Mouse (Mus musculus): ENCODE measurements around the gene Dph1. TPM values are rescaled to one million over a fixed set of nuclear protein-coding genes. Genes with fewer than 3 reads are reported as not detected.

The Dph1 gene
- polyA plus RNA-seq, 1 experiment from 2014 or later: 20.7 TPM

DNA sequence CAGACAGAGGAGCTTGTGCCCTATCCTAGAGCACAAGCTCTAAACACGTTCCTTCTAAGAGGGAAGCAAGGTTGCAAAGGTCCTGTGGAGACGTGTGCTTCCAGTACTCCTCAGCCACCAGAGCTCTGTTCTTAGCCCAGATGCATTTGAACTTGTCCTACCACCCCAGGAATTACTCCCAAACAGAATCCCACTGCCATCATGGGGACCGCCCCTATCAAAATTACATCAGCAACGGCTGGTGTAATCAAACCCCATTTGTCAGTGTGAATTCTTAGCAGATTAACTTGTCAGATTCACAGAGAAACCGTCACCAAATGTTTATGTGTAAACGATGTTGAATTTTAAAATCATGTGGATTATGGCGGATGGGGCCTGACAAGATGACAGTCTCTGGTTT, 30.1 kb downstream of the Dph1 start:
- Histone ChIP-seq H3K27me3 (ENCODE audit: control insufficient read depth, insufficient read depth, low read length) (peaks cover 5% of the 10 kb centered on the region), H3K4me1 (ENCODE audit: control insufficient read depth, insufficient read depth, low read length) (peaks cover 72% of the 10 kb centered on the region), H3K9me3 (replicated peaks; ENCODE audit: control insufficient read depth, low read length) (no peaks in the 10 kb centered on the region), H3K27ac (ENCODE audit: low read length) (peak overlapping the region; percentile 94), H3K4me3 (replicated peaks; ENCODE audit: low read length) (no peak overlapping the region), H3K36me3 (ENCODE audit: control insufficient read depth, insufficient read depth, low read length) (peaks cover 5% of the 10 kb centered on the region; the same call in 1 of the 2 replicates), H3K4me2 (ENCODE audit: low read depth, low read length) (no peak overlapping the region), H3K9ac (ENCODE audit: low read length) (no peak overlapping the region)
- no peak; the same call in none of the 2 replicates for ATAC-seq (ENCODE audit: insufficient read depth, low FRiP score)
- 40% methylated on average over 7 of the region's 7 CpGs for WGBS

DNA sequence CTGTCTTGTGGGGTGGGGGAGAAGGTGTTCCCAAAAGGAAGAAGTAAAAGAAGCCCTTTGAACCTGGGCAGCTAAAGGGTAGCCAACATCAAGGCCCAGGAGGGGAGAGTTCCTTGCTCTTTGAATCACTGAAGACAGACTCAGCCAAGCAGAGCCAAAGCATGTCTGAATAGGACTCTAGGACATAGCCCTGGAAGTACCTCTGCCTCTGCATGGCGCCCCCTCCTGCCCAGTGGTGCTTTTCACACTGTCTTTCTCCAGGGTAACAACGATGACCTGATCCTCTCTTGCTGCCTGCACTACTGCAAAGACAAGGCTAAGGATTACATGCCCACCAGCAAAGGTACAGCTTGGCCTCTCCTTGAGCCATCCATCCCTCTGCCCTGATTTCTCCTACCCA, 31.5 kb downstream of the Dph1 start:
- 54% methylated on average over 2 of the region's 2 CpGs for WGBS
- peaks cover 5% of the 10 kb centered on the region; the same call in 1 of the 2 replicates for H3K36me3 ChIP-seq (ENCODE audit: control insufficient read depth, insufficient read depth, low read length)

DNA sequence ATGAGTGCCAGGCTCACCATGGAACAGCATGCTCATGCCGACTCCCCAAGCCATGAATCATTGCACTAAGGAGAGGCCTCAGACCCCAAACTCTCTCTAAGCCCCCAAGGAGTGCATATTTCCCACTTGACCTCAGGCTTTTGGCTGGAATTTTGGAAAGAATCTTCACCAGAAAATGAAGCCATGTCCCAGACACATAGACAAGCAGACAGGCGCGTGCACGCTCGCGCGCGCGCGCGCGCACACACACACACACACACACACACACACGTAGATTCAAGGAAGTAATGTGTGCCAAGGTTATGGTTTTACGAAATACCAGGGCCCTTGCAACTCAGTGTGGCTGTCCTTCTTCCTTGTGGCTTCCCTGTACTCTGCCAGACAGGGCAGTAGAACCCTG, 32.6 kb downstream of the Dph1 start:
- peak overlapping the region; percentile 81 for H3K27ac ChIP-seq (ENCODE audit: low read length)
- 81% methylated on average over 14 of the region's 14 CpGs for WGBS

More for the DNA sequence above, 31.5 kb downstream of the Dph1 start:
- Histone ChIP-seq H3K4me3 (replicated peaks; ENCODE audit: low read length) (no peak overlapping the region), H3K27ac (ENCODE audit: low read length) (peak overlapping the region; percentile 81; the same call in 1 of the 2 replicates), H3K9ac (ENCODE audit: low read length) (no peak overlapping the region), H3K27me3 (ENCODE audit: control insufficient read depth, insufficient read depth, low read length) (no peaks in the 10 kb centered on the region), H3K4me1 (ENCODE audit: control insufficient read depth, insufficient read depth, low read length) (peaks cover 64% of the 10 kb centered on the region), H3K4me2 (ENCODE audit: low read depth, low read length) (no peak overlapping the region), H3K9me3 (replicated peaks; ENCODE audit: control insufficient read depth, low read length) (no peaks in the 10 kb centered on the region)
- ATAC-seq (ENCODE audit: insufficient read depth, low FRiP score): no peak

DNA sequence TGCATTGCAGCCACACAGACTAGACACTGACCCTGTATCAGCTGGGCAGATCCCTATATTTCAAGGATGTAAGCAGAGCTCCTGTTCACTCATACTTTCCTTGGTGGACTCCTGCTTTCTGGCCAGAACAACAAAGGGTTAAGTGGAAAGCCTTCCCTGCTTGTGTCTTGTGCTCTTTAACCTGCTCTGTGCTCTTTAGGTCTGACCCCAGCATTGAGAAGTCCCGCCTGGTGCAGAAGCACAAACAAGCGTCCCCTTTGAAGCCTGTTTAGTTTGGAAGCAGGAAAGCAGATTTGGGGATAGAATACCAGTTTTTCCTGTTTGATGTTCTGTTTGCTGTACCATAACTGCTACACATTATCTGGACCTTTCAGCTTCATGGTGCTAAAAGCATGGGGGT, 33.1 kb downstream of the Dph1 start:
- Histone ChIP-seq H3K36me3 (ENCODE audit: control insufficient read depth, insufficient read depth, low read length) (peaks cover 4% of the 10 kb centered on the region; the same call in 1 of the 2 replicates), H3K9ac (ENCODE audit: low read length) (peak overlapping the region; percentile 3; the same call in 1 of the 2 replicates), H3K4me2 (ENCODE audit: low read depth, low read length) (no peak overlapping the region), H3K9me3 (replicated peaks; ENCODE audit: control insufficient read depth, low read length) (no peaks in the 10 kb centered on the region), H3K4me1 (ENCODE audit: control insufficient read depth, insufficient read depth, low read length) (peaks cover 51% of the 10 kb centered on the region), H3K27ac (ENCODE audit: low read length) (peak overlapping the region; percentile 81), H3K4me3 (replicated peaks; ENCODE audit: low read length) (no peak overlapping the region), H3K27me3 (ENCODE audit: control insufficient read depth, insufficient read depth, low read length) (no peaks in the 10 kb centered on the region)
- no peak for ATAC-seq (ENCODE audit: insufficient read depth, low FRiP score)
- WGBS: 31% methylated on average over 2 of the region's 2 CpGs

More for the DNA sequence above, 32.6 kb downstream of the Dph1 start:
- Histone ChIP-seq H3K9ac (ENCODE audit: low read length) (no peak overlapping the region), H3K36me3 (ENCODE audit: control insufficient read depth, insufficient read depth, low read length) (peaks cover 5% of the 10 kb centered on the region; the same call in 1 of the 2 replicates), H3K27me3 (ENCODE audit: control insufficient read depth, insufficient read depth, low read length) (no peaks in the 10 kb centered on the region), H3K4me1 (ENCODE audit: control insufficient read depth, insufficient read depth, low read length) (peaks cover 53% of the 10 kb centered on the region), H3K4me2 (ENCODE audit: low read depth, low read length) (no peak overlapping the region), H3K9me3 (replicated peaks; ENCODE audit: control insufficient read depth, low read length) (no peaks in the 10 kb centered on the region), H3K4me3 (replicated peaks; ENCODE audit: low read length) (no peak overlapping the region)
- ATAC-seq (ENCODE audit: insufficient read depth, low FRiP score): no peak

DNA sequence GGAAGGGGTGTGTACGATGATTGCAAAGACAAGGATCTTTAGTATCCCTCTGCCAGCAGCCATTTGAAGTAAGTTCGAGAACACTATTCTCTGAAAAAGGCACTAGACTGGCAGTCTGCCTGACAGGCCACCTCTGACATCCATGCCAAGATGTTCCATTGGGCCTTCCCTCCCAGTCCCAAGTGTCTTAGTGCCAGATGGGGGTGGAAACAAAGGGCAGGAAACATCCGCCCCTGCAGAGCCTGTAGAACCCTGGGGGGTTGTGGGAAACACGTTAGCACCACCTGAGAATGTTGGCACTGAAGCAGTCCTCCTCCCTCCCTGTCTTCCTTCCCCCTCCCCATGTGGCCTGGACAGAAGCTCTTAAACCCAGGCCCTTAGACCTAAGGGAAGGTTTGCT, 34.0 kb downstream of the Dph1 start:
- H3K4me3 ChIP-seq (replicated peaks; ENCODE audit: low read length): no peak overlapping the region
- H3K9ac ChIP-seq (ENCODE audit: low read length): peak overlapping the region; percentile 11; the same call in 1 of the 2 replicates
- peak overlapping the region; percentile 81 for H3K27ac ChIP-seq (ENCODE audit: low read length)
- no peaks in the 10 kb centered on the region for H3K27me3 ChIP-seq (ENCODE audit: control insufficient read depth, insufficient read depth, low read length)
- no peaks in the 10 kb centered on the region for H3K9me3 ChIP-seq (replicated peaks; ENCODE audit: control insufficient read depth, low read length)
- WGBS: 43% methylated on average over 4 of the region's 4 CpGs
- no peak for ATAC-seq (ENCODE audit: insufficient read depth, low FRiP score)
- peaks cover 49% of the 10 kb centered on the region for H3K4me1 ChIP-seq (ENCODE audit: control insufficient read depth, insufficient read depth, low read length)
- H3K4me2 ChIP-seq (ENCODE audit: low read depth, low read length): no peak overlapping the region
- H3K36me3 ChIP-seq (ENCODE audit: control insufficient read depth, insufficient read depth, low read length): no peaks in the 10 kb centered on the region

DNA sequence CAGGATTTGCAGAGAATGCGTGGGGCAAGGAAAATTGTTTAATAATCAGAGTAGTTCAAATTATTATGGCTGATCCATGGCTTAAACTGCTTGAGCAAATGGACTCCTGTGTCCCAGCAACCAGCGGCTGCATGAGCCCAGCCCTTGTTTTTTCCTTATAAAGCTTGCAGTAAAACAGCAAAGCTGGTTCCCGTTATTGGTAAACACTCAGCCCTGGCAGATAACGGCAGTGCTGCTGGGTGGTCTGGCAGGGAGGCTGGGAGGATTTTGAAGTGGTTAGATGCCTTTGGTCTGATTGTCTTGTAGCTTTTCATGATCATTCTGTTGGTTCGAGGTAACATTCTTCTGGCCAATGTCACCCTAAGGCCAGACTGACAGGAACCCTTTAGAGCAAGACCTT, 34.6 kb downstream of the Dph1 start:
- Histone ChIP-seq H3K4me3 (replicated peaks; ENCODE audit: low read length) (no peak overlapping the region), H3K4me1 (ENCODE audit: control insufficient read depth, insufficient read depth, low read length) (peaks cover 43% of the 10 kb centered on the region), H3K36me3 (ENCODE audit: control insufficient read depth, insufficient read depth, low read length) (no peaks in the 10 kb centered on the region), H3K9me3 (replicated peaks; ENCODE audit: control insufficient read depth, low read length) (no peaks in the 10 kb centered on the region), H3K27me3 (ENCODE audit: control insufficient read depth, insufficient read depth, low read length) (no peaks in the 10 kb centered on the region), H3K4me2 (ENCODE audit: low read depth, low read length) (no peak overlapping the region), H3K9ac (ENCODE audit: low read length) (0 out of 2 replicates have a peak overlapping the region, but pooled peaks have one; percentile 37), H3K27ac (ENCODE audit: low read length) (peak overlapping the region; percentile 81)
- ATAC-seq (ENCODE audit: insufficient read depth, low FRiP score): no peak
- 36% methylated on average over 5 of the region's 5 CpGs for WGBS

DNA sequence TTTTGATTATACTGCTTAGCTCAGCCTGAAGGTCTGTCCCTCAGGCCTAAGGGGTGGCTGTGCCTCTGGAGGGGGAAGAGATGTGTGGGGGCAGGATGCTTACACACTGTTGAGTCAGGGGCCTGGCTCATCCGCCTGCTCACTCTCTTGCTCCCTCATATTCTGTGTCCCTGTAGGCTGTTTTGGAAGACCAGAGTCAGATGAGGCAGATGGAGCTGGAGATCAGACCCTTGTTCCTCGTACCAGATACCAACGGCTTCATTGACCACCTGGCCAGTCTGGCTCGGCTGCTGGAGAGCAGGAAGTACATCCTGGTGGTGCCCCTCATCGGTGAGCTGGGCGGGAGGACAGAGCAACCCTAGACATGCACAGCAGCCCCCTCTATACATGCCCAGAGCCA, 35.1 kb downstream of the Dph1 start:
- no peaks in the 10 kb centered on the region for H3K27me3 ChIP-seq (ENCODE audit: control insufficient read depth, insufficient read depth, low read length)
- WGBS: 37% methylated on average over 6 of the region's 6 CpGs
- no peak for ATAC-seq (ENCODE audit: insufficient read depth, low FRiP score)
- no peak overlapping the region for H3K4me3 ChIP-seq (replicated peaks; ENCODE audit: low read length)
- H3K9me3 ChIP-seq (replicated peaks; ENCODE audit: control insufficient read depth, low read length): no peaks in the 10 kb centered on the region
- peaks cover 41% of the 10 kb centered on the region for H3K4me1 ChIP-seq (ENCODE audit: control insufficient read depth, insufficient read depth, low read length)
- H3K27ac ChIP-seq (ENCODE audit: low read length): peak overlapping the region; percentile 81
- H3K36me3 ChIP-seq (ENCODE audit: control insufficient read depth, insufficient read depth, low read length): no peaks in the 10 kb centered on the region
- no peak overlapping the region for H3K4me2 ChIP-seq (ENCODE audit: low read depth, low read length)
- H3K9ac ChIP-seq (ENCODE audit: low read length): 0 out of 2 replicates have a peak overlapping the region, but pooled peaks have one; percentile 37

DNA sequence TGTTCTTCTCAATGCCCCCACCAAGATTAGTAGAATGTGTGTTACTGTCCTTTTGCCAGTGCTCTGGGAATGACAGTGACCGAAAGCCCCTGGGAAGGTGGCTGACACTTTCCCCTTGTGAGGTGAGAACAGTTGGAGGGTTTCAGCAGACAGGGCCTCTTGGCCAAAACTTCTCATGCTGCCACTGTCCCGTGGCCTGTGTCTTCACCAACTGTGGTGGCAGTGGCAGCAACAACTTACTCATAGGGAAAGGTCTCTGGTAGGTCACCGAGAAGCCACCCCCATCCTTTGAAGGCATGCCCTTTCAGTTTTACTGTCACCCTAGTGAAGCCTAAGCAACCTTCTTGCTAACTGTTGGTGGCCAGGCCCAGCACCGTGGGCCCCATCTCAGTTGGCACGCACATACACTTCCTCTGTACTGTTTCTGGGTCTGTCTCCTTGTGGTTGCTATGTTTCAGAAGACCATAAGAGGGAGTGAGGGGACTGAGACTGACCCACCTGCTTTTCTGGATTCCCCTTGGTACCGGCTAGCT, 36.9 kb downstream of the Dph1 start:
- H3K4me2 ChIP-seq (ENCODE audit: low read depth, low read length): no peak overlapping the region
- no peak for ATAC-seq (ENCODE audit: insufficient read depth, low FRiP score)
- H3K9me3 ChIP-seq (replicated peaks; ENCODE audit: control insufficient read depth, low read length): no peaks in the 10 kb centered on the region
- H3K36me3 ChIP-seq (ENCODE audit: control insufficient read depth, insufficient read depth, low read length): peaks cover 2% of the 10 kb centered on the region; the same call in 1 of the 2 replicates
- no peak overlapping the region for H3K4me3 ChIP-seq (replicated peaks; ENCODE audit: low read length)
- H3K27me3 ChIP-seq (ENCODE audit: control insufficient read depth, insufficient read depth, low read length): no peaks in the 10 kb centered on the region
- H3K9ac ChIP-seq (ENCODE audit: low read length): no peak overlapping the region
- H3K27ac ChIP-seq (ENCODE audit: low read length): peak overlapping the region; percentile 89
- H3K4me1 ChIP-seq (ENCODE audit: control insufficient read depth, insufficient read depth, low read length): peaks cover 41% of the 10 kb centered on the region
- WGBS: 63% methylated on average over 6 of the region's 6 CpGs

DNA sequence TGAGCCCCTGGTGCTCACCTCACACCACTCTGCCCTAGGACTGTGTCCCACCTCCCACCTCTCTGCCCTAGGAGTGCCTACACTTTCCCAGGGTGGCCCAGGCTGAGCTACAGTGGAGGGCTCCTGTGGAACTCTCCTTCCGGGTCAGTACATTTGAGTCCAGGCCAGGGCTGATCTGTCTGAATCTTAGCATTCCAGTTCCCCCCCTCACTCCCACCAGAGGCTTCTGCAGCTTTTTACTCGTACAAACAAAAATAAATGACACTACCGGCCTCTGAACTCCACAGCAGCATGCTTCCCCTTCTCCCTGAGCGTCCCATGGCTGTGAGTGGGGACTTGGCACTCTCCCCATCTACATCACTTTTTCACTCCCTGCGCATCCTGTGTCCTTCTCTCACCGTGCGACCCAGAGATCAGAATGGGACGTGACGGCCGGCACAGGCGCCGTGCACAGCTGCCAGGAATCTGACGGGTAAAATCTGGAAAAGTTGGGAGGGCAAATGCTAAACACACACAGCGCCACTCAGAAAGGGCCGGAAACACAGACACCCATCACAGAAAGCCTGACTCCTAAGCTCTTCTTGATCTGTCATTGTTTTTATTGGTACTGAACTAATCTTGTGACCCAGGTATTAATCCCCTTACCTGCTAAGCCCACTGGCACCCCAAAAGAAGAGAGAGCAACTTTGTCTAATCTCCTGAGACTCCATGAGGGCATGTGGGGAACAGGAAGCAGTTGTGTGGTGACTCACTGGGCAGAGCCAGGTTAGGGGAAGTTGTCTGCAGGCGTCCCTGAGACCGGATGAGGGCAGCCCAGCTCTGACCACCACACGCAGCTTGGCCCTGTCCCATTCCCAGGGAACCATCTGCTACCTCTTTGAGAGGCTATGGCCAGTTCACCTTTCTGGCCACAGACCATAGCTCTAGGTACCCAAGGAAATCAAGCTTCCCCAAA, 38.2 kb downstream of the Dph1 start:
- no peak overlapping the region for H3K4me2 ChIP-seq (ENCODE audit: low read depth, low read length)
- WGBS: 44% methylated on average over 18 of the region's 18 CpGs
- peaks cover 36% of the 10 kb centered on the region for H3K4me1 ChIP-seq (ENCODE audit: control insufficient read depth, insufficient read depth, low read length)
- H3K27me3 ChIP-seq (ENCODE audit: control insufficient read depth, insufficient read depth, low read length): no peaks in the 10 kb centered on the region
- H3K27ac ChIP-seq (ENCODE audit: low read length): peak overlapping the region; percentile 89
- H3K9ac ChIP-seq (ENCODE audit: low read length): peak overlapping the region; percentile 52
- 0 out of 2 replicates have a peak, but pooled peaks have one; percentile 35 for ATAC-seq (ENCODE audit: insufficient read depth, low FRiP score)
- H3K9me3 ChIP-seq (replicated peaks; ENCODE audit: control insufficient read depth, low read length): no peaks in the 10 kb centered on the region
- H3K4me3 ChIP-seq (replicated peaks; ENCODE audit: low read length): no peak overlapping the region
- peaks cover 2% of the 10 kb centered on the region; the same call in 1 of the 2 replicates for H3K36me3 ChIP-seq (ENCODE audit: control insufficient read depth, insufficient read depth, low read length)
